Mouse (Mus musculus) neural tube, embryonic 11.5 days (tissue): Measurements from ENCODE around the gene Tomm40l. TPM values are rescaled to one million over a fixed set of nuclear protein-coding genes. Genes with fewer than 3 reads are reported as not detected.
A peak's percentile ranks its signal among the peaks of the same experiment; 100 is the strongest.

Source experiments
- ATAC-seq: fragments of 200-750 bp; cut with Nextera tagmentation; 2 replicates; pipeline ENCODE4 v1.8.0; 2017; ENCODE audit warnings: moderate number of reproducible peaks, mild to moderate bottlenecking, moderate TSS enrichment, moderate library complexity; ENCODE audit not compliant: insufficient read depth, low FRiP score, low TSS enrichment
- DNase-seq: peaks from one replicate; pipeline ENCODE4 v3.0.0-alpha.2; 2015; ENCODE audit warnings: low spot score
- H3K27ac ChIP-seq: fragments of 300-500 bp; sonication (generic); 2 replicates; pipeline ENCODE4 v1.5.1; 2014; ENCODE audit warnings: low read depth, mild to moderate bottlenecking, low read length
- H3K27me3 ChIP-seq: fragments of 300-500 bp; sonication (generic); 2 replicates; pipeline ENCODE4 v1.6.1; 2014; ENCODE audit warnings: mild to moderate bottlenecking, low read length, mixed read lengths; ENCODE audit not compliant: control insufficient read depth, insufficient read depth
- H3K36me3 ChIP-seq: fragments of 300-500 bp; sonication (generic); 2 replicates; pipeline ENCODE4 v1.6.1; 2014; ENCODE audit warnings: mild to moderate bottlenecking, low read length, moderate library complexity, mixed read lengths; ENCODE audit not compliant: control insufficient read depth, insufficient read depth
- H3K4me1 ChIP-seq: fragments of 300-500 bp; sonication (generic); 2 replicates; pipeline ENCODE4 v1.6.1; 2014; ENCODE audit warnings: low read length, mixed read lengths; ENCODE audit not compliant: control insufficient read depth, insufficient read depth
- H3K4me2 ChIP-seq: fragments of 300-500 bp; sonication (generic); 2 replicates; pipeline ENCODE4 v1.6.1; 2014; ENCODE audit warnings: low read depth, mild to moderate bottlenecking, moderate library complexity
- H3K4me3 ChIP-seq: fragments of 300-500 bp; sonication (generic); 2 replicates; pipeline ENCODE4 v1.5.1; 2014; ENCODE audit warnings: low read depth, low read length
- H3K9ac ChIP-seq: fragments of 300-500 bp; sonication (generic); 2 replicates; pipeline ENCODE4 v1.6.1; 2014; ENCODE audit warnings: mild to moderate bottlenecking, low read length
- H3K9me3 ChIP-seq: fragments of 300-500 bp; sonication (generic); 2 replicates; pipeline ENCODE4 v1.6.1; 2016; ENCODE audit warnings: low read length; ENCODE audit not compliant: control insufficient read depth
- WGBS: fragments of 180-500 bp; shearing (Covaris S2); extraction: QIAGEN DNeasy Blood & Tissue Kit; methylation state at CpG from one replicate; pipeline ENCODE4 v1.1.7; 2014; 5-methylcytosine and 5-hydroxymethylcytosine counted together
- polyA plus RNA-seq: library from polyadenylated mRNA; unstranded; fragments of >200 nt; fragmentation: Nextera tagmentation; extraction: Ambion mirVana; gene quantifications from 2 replicates; pipeline ENCODE4 v1.2.1, GENCODE M21; 2014

The Tomm40l gene
- polyA plus RNA-seq, 1 experiment from 2014 or later = 36.6 TPM

- 0 out of 2 replicates have a peak overlapping the region, but pooled peaks have one; percentile 14 for H3K9ac ChIP-seq
- no peak for ATAC-seq
These were observed 30.1 kb upstream of the Tomm40l start for GRCm38 (mm10) chr1:171252415-171252814.

DNA sequence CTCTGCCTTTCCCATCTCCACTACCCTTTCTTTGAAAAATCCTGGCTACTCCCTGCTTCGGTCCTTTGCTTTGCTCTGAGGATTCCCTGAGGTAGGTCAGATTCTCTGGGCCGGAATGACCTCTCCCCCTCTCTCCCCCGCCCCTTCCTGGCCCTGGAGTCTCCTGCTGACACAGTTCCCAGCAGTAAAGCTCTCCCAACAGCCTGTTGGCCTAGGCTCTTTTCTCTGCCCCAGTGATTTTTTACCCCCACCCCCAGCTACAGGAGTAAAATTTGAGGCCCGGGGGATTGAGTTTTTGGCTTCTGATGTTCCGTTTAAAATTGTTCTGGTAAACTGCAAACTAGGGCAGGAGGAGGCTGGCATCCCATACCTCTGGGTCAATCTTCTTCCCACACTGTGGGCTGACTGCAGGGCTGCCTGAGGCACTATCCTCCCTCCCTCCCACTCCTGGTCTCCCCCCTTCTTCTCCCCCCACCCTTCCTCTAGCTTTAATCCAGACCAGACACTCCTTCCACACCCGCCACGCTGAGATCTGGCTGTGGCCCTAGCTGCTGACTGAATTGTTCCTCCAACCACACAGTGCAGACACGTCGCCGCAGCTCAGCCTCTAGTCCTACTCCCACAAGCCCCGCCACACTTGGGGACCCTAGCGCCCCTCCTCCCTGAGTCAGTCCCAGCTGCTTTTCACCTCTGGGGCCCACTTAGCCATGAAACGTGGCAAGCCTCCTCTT lies 29.4 kb upstream of the Tomm40l start:
- no peaks in the 10 kb centered on the region for H3K36me3 ChIP-seq
- no peaks in the 10 kb centered on the region for H3K27me3 ChIP-seq
- H3K4me2 ChIP-seq = peak overlapping the region; percentile 50
- peak; percentile 40 for DNase-seq
- WGBS = 2% methylated on average over 13 of the region's 13 CpGs
- ATAC-seq = no peak
- H3K4me1 ChIP-seq = peaks cover 30% of the 10 kb centered on the region
- H3K4me3 ChIP-seq = peak overlapping the region; percentile 22; the same call in 1 of the 2 replicates
- H3K27ac ChIP-seq = peak overlapping the region; percentile 44; the same call in 1 of the 2 replicates
- H3K9ac ChIP-seq = 0 out of 2 replicates have a peak overlapping the region, but pooled peaks have one; percentile 14
- no peaks in the 10 kb centered on the region for H3K9me3 ChIP-seq

More at GRCm38 (mm10) chr1:171252415-171252814, 30.1 kb upstream of the Tomm40l start:
- H3K27me3 ChIP-seq = no peaks in the 10 kb centered on the region
- WGBS = 61% methylated on average over 17 of the region's 17 CpGs
- peaks cover 30% of the 10 kb centered on the region for H3K4me1 ChIP-seq
- H3K4me2 ChIP-seq = peak overlapping the region; percentile 36
- H3K4me3 ChIP-seq = 0 out of 2 replicates have a peak overlapping the region, but pooled peaks have one; percentile 22
- no peaks in the 10 kb centered on the region for H3K9me3 ChIP-seq
- H3K27ac ChIP-seq = 0 out of 2 replicates have a peak overlapping the region, but pooled peaks have one; percentile 39
- H3K36me3 ChIP-seq = no peaks in the 10 kb centered on the region
- no peak for DNase-seq

- H3K4me2 ChIP-seq = peak within 1 kb of the TSS; percentile 50
- peak; percentile 30 for DNase-seq
- no peaks in the 10 kb centered on the region for H3K36me3 ChIP-seq
- no peaks in the 10 kb centered on the region for H3K9me3 ChIP-seq
- H3K4me3 ChIP-seq = peak within 1 kb of the TSS; percentile 22
- no peak for ATAC-seq
- WGBS = 15% methylated on average over 26 of the region's 26 CpGs
- peak within 1 kb of the TSS; percentile 44; the same call in 1 of the 2 replicates for H3K27ac ChIP-seq
- no peaks in the 10 kb centered on the region for H3K27me3 ChIP-seq
- peak within 1 kb of the TSS; percentile 44 for H3K9ac ChIP-seq
- peaks cover 36% of the 10 kb centered on the region for H3K4me1 ChIP-seq
These were observed 28.6 kb upstream of the Tomm40l start, which contains the start of gene Ndufs2 for GRCm38 (mm10) chr1:171250680-171251593. TSS of gene Ndufs2 (minus strand) at chr1:171251388.

DNA sequence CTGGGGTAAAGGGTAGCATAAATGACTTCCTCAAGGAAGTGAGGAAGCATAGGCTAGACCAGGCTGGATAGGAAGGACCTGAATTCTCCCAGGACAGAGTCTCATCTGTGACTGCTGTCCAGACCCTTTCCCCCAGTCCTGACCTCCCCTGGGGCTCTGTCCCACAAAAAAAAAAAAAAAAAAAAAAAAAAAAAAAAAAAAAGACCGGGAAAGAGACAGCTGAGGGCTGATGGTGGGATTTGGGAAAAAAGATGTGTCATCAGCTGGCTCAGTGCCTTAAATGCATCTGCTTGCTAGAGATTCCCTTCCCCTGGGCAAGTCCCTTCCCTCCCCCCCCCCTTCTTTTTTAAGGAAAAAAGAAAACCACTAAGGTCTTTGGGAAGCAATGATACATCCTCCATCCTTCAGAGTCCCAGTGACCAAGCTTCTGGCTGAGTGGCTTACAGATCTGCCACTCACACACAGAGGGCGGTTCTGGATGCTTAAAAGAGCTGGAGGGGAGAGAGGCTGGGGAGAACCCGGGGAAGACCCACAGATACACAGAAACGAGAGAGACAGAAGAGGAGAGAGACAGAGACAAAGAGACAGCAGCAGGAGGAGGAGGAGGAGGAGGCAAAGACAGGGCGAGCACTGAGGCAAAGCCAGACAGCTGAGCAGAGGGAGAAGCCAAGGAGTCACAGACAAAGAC lies 27.7 kb upstream of the Tomm40l start, which contains the start of gene Adamts4:
TSS of gene Adamts4 (plus strand) at position 509 of the 688 bp plus-strand sequence.
- H3K4me2 ChIP-seq = peak within 1 kb of the TSS; percentile 50
- WGBS = 13% methylated on average over 5 of the region's 5 CpGs
- peak within 1 kb of the TSS; percentile 35; the same call in 1 of the 2 replicates for H3K27ac ChIP-seq
- H3K9ac ChIP-seq = peak within 1 kb of the TSS; percentile 44
- DNase-seq = peak; percentile 49
- no peak for ATAC-seq
- peak within 1 kb of the TSS; percentile 22 for H3K4me3 ChIP-seq
- peaks cover 37% of the 10 kb centered on the region for H3K4me1 ChIP-seq
- H3K27me3 ChIP-seq = no peaks in the 10 kb centered on the region
- no peaks in the 10 kb centered on the region for H3K9me3 ChIP-seq
- no peaks in the 10 kb centered on the region for H3K36me3 ChIP-seq

DNA sequence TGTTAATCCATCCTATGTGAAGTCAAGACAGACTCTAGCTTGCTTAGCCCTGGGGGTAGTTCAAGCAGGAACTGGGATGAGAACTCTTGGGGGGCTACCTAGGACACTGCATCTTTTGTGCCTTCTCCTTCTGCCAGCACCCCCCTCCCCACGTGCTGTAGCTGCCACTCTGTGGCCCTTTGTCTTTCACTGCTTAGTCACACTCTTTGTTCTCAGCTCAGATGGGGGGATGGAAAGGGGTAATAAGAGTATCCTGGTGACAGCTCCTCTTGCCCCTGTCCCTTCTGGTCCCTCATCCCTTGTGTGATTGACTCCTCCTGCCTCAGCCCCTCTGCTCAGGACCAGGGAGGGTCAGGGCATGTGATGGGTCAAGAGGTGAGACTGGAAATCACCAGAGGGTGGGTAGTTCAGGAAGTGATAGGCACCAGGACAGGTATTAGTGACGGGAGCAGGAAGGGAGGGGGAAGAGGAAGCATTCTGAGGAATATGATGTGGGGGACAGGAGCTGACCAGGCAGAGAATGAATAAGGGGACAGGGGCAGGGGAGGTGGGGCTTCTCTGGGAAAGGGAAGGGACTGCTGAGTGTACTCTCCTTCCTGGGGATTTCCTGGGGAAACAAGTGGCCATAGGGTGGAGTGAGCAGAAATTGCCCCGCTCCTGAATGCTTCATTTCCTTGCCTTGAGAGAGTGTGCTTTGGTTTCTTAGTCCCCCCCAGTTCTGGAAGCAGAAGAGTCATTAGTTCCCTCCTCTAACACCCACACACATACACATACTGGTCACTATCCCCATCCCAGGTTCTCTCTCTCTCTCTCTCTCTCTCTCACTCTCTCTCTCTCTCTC lies 26.3 kb upstream of the Tomm40l start:
- WGBS = 41% methylated on average over 3 of the region's 3 CpGs
- Histone ChIP-seq H3K27me3 (no peaks in the 10 kb centered on the region), H3K9ac (no peak overlapping the region), H3K4me3 (no peak overlapping the region), H3K4me1 (peaks cover 37% of the 10 kb centered on the region), H3K9me3 (no peaks in the 10 kb centered on the region), H3K36me3 (no peaks in the 10 kb centered on the region), H3K27ac (no peak overlapping the region; the same call in 1 of the 2 replicates), H3K4me2 (no peak overlapping the region; the same call in 1 of the 2 replicates)
- DNase-seq (peak; percentile 26), ATAC-seq (no peak)

- DNase-seq = no peak
- Histone ChIP-seq H3K27ac (peak overlapping the region; percentile 56; the same call in 1 of the 2 replicates), H3K9me3 (no peaks in the 10 kb centered on the region), H3K4me3 (no peak overlapping the region), H3K27me3 (no peaks in the 10 kb centered on the region), H3K36me3 (no peaks in the 10 kb centered on the region), H3K4me1 (peaks cover 37% of the 10 kb centered on the region), H3K9ac (no peak overlapping the region), H3K4me2 (peak overlapping the region; percentile 17)
- ATAC-seq = no peak
- 23% methylated on average over 4 of the region's 4 CpGs for WGBS
These were observed 25.6 kb upstream of the Tomm40l start for GRCm38 (mm10) chr1:171247916-171248315.

DNA sequence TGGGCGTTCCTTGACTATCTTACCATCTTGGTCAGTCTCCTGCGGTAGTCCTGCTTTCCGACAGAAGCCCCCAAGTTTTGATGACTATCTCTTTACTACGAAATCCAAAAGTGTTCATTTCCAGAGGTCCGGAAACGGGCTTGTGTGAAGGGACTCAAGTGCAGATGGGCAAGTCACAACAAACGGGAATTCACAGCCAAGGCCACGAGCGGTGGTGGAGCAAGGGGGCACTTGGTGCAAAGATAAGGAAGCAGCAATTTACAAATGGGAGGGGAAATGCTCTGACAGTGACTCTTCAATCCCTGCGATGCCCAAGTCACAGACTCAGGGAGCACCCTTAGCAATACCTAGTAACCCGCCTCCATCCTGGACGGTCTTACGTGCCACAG lies 25.1 kb upstream of the Tomm40l start:
- Histone ChIP-seq H3K9ac (peak overlapping the region; percentile 48), H3K36me3 (no peaks in the 10 kb centered on the region), H3K4me1 (peaks cover 36% of the 10 kb centered on the region), H3K27me3 (no peaks in the 10 kb centered on the region), H3K9me3 (no peaks in the 10 kb centered on the region), H3K4me2 (peak overlapping the region; percentile 44), H3K4me3 (peak overlapping the region; percentile 82), H3K27ac (0 out of 2 replicates have a peak overlapping the region, but pooled peaks have one; percentile 30)
- 10% methylated on average over 13 of the region's 13 CpGs for WGBS
- DNase-seq (no peak), ATAC-seq (peak; percentile 14)
